Mouse (Mus musculus): ENCODE results near the gene Galp. TPM values are rescaled to one million over a fixed set of nuclear protein-coding genes. Genes with fewer than 3 reads are reported as not detected.
"Not testable (repeated sequence)": the region's sequence is repeated elsewhere in the genome, so short reads cannot be mapped to it uniquely, and the experiment has no call there.

The Galp gene
- polyA plus RNA-seq, 1 experiment from 2014 or later = not detected

DNA sequence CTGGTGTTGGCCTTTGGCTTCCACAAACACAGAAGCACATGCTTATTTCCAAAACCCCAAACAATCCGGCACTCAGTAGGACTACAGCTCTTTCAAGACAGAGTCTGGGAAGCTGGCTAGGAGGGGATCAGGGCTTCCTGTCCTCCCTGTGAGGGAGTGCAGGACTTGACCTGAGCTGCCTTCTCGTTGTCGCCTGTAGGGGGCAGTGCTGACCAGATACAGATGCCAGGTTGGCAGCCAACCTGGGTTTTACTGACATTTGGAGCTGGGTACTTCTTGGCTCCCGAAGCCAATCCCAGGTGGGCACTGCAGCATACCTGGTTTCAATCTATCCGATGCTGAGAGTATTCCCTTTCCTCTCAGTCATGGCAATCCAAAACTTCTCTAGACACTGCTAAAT lies 16.3 kb downstream of the Galp start:
- Histone ChIP-seq H3K9me3 (0 out of 2 replicates have a peak, but pooled peaks cover 3% of the 10 kb centered on the region), H3K9ac (replicated peaks) (no peak overlapping the region), H3K4me3 (replicated peaks) (no peak overlapping the region), H3K4me1 (replicated peaks) (no peaks in the 10 kb centered on the region), H3K27me3 (no peaks in the 10 kb centered on the region), H3K27ac (no peak overlapping the region), H3K4me2 (no peak overlapping the region), H3K36me3 (no peaks in the 10 kb centered on the region)
- 46% methylated on average over 5 of the region's 5 CpGs for WGBS
- no peak for ATAC-seq (ENCODE audit: insufficient number of reproducible peaks, insufficient read depth, low FRiP score, low TSS enrichment, low read depth)

- not testable (repeated sequence) for H3K4me3 ChIP-seq (replicated peaks); H3K27me3 ChIP-seq; H3K36me3 ChIP-seq; H3K9ac ChIP-seq (replicated peaks); H3K4me2 ChIP-seq; ATAC-seq (ENCODE audit: insufficient number of reproducible peaks, insufficient read depth, low FRiP score, low TSS enrichment, low read depth); H3K9me3 ChIP-seq; H3K4me1 ChIP-seq (replicated peaks); H3K27ac ChIP-seq
- WGBS = 75% methylated on average over 4 of the region's 4 CpGs
These were observed 17.8 kb downstream of the Galp start for GRCm38 (mm10) chr7:6214691-6215090.

- no peak for ATAC-seq (ENCODE audit: insufficient number of reproducible peaks, insufficient read depth, low FRiP score, low TSS enrichment, low read depth)
- H3K4me2 ChIP-seq = no peak overlapping the region
- H3K9me3 ChIP-seq = peaks cover 1% of the 10 kb centered on the region; the same call in 1 of the 2 replicates
- no peak overlapping the region for H3K27ac ChIP-seq
- WGBS = 50% methylated on average over 3 of the region's 3 CpGs
- no peak overlapping the region for H3K9ac ChIP-seq (replicated peaks)
- H3K4me3 ChIP-seq (replicated peaks) = no peak overlapping the region
- H3K27me3 ChIP-seq = no peaks in the 10 kb centered on the region
- H3K4me1 ChIP-seq (replicated peaks) = no peaks in the 10 kb centered on the region
- no peaks in the 10 kb centered on the region for H3K36me3 ChIP-seq
These were observed 23.3 kb downstream of the Galp start for GRCm38 (mm10) chr7:6220147-6220546.

DNA sequence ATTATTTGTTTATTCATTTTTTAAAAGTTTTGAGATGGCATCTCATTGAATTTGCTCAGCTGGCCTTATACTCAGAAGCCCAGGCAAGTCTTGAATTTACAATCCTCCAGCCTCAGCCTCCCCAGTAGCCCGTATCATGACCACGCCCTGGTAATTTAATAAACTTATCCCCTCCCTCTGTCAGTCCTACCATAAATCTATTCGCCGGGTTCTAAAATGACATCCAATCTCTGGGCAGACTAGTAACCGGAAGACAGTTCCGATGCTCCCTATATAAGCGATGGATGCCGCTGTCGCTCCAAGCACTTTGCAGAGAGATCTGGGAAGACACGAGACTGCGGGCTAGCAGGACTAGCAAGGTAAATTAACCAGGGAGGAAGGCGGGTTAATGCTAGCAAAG lies 25.1 kb downstream of the Galp start, which contains the start of gene Zscan5b:
Gene Zscan5b, plus strand, starts transcription at position 301 of the 400 bp plus-strand sequence.
- Histone ChIP-seq H3K4me2 (no peak within 1 kb of the TSS), H3K4me1 (replicated peaks) (no peaks in the 10 kb centered on the region), H3K36me3 (no peaks in the 10 kb centered on the region), H3K27ac (no peak within 1 kb of the TSS), H3K9me3 (no peaks in the 10 kb centered on the region; the same call in 1 of the 2 replicates), H3K4me3 (replicated peaks) (no peak within 1 kb of the TSS), H3K27me3 (no peaks in the 10 kb centered on the region), H3K9ac (replicated peaks) (no peak within 1 kb of the TSS)
- WGBS = 91% methylated on average over 12 of the region's 12 CpGs
- ATAC-seq (ENCODE audit: insufficient number of reproducible peaks, insufficient read depth, low FRiP score, low TSS enrichment, low read depth) = no peak

DNA sequence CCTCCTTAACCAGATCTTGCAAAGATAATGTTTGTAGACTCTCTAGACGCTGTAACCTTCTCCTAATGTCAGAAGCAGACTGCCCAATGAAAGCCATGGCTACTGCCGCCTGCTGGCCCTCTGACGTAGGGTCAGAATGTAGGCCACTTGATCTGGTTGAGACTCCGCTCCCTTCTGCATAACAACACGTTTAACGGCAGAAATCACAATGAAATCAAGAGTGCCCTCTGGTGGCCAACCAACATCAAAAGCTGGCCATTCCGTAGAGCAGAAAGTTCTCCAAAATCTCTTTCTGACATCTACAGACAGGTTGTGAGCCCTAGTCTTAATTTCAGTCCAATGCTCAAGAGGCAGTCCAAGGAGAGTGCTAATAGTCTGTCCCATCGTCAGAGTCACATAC lies 31.6 kb downstream of the Galp start:
- not testable (repeated sequence) for H3K4me3 ChIP-seq (replicated peaks); ATAC-seq (ENCODE audit: insufficient number of reproducible peaks, insufficient read depth, low FRiP score, low TSS enrichment, low read depth); H3K4me1 ChIP-seq (replicated peaks); H3K27me3 ChIP-seq; H3K9me3 ChIP-seq; H3K9ac ChIP-seq (replicated peaks); H3K4me2 ChIP-seq; H3K27ac ChIP-seq; H3K36me3 ChIP-seq
- 56% methylated on average over 8 of the region's 8 CpGs for WGBS

DNA sequence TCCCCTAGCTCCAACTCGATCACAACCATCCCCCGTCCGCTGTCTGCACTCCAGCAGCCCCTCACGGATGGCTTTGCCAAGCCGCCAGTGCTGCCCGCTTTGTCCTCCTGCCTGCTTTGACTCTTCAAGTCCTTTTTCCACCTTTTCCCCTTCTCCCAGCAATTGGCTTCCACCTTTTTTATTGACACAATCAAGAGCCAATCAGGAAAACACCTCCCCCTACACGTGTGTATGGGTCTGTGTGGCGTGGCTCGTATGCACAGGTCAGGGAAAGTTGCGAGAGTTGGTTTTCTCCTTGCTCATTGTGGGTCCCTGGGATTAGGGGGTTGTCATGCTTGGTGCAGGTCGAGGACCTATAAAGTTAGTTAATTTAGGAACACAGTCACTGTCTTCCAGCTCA lies 42.9 kb downstream of the Galp start:
- H3K27ac ChIP-seq = no peak overlapping the region
- no peak overlapping the region for H3K9ac ChIP-seq (replicated peaks)
- ATAC-seq (ENCODE audit: insufficient number of reproducible peaks, insufficient read depth, low FRiP score, low TSS enrichment, low read depth) = no peak
- 46% methylated on average over 11 of the region's 11 CpGs for WGBS
- H3K36me3 ChIP-seq = no peaks in the 10 kb centered on the region
- H3K4me3 ChIP-seq (replicated peaks) = no peak overlapping the region
- peaks cover 8% of the 10 kb centered on the region for H3K4me1 ChIP-seq (replicated peaks)
- peaks cover 2% of the 10 kb centered on the region; the same call in 1 of the 2 replicates for H3K27me3 ChIP-seq
- H3K9me3 ChIP-seq = no peaks in the 10 kb centered on the region
- H3K4me2 ChIP-seq = no peak overlapping the region

DNA sequence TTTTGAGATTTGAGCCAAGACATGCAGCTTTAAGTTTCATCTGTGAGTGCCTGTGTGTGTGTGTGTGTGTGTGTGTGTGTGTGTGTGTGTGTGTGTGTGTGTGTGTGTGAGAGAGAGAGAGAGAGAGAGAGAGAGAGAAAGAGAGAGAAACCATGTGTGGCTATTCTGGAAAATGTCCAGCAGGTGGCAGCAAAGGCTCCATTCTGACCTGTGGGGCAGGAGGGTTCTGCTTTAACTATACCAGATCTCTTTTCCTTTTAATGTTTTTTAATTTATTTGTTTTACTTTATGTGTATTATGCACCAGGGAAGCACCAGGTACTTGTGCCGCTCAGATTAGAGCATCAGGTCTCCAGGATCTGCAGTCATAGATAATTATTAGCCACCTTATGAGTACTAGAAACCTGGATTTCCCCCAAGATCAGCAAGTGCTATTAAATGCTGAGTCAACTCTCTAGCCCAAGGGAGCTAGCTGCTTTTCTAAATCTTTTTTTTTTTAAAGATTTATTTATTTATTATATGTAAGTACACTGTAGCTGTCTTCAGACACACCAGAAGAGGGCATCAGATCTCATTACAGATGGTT lies 44.0 kb downstream of the Galp start:
- H3K9me3 ChIP-seq; H3K4me3 ChIP-seq (replicated peaks); H3K27ac ChIP-seq; H3K27me3 ChIP-seq; H3K36me3 ChIP-seq; H3K9ac ChIP-seq (replicated peaks); H3K4me2 ChIP-seq; ATAC-seq (ENCODE audit: insufficient number of reproducible peaks, insufficient read depth, low FRiP score, low TSS enrichment, low read depth): not testable (repeated sequence)
- H3K4me1 ChIP-seq (replicated peaks) = peaks cover 11% of the 10 kb centered on the region
- WGBS = 21% methylated on average over 1 of the region's 1 CpGs

GRCm38 (mm10) chr7:6244361-6245292 lies 47.7 kb downstream of the Galp start:
- Histone ChIP-seq H3K9me3 (no peaks in the 10 kb centered on the region), H3K36me3 (no peaks in the 10 kb centered on the region), H3K4me2 (no peak overlapping the region), H3K4me3 (replicated peaks) (no peak overlapping the region), H3K27me3 (peaks cover 2% of the 10 kb centered on the region; the same call in 1 of the 2 replicates), H3K9ac (replicated peaks) (no peak overlapping the region), H3K4me1 (replicated peaks) (peaks cover 11% of the 10 kb centered on the region), H3K27ac (no peak overlapping the region)
- ATAC-seq (ENCODE audit: insufficient number of reproducible peaks, insufficient read depth, low FRiP score, low TSS enrichment, low read depth) = no peak
- WGBS = 15% methylated on average over 11 of the region's 11 CpGs

DNA sequence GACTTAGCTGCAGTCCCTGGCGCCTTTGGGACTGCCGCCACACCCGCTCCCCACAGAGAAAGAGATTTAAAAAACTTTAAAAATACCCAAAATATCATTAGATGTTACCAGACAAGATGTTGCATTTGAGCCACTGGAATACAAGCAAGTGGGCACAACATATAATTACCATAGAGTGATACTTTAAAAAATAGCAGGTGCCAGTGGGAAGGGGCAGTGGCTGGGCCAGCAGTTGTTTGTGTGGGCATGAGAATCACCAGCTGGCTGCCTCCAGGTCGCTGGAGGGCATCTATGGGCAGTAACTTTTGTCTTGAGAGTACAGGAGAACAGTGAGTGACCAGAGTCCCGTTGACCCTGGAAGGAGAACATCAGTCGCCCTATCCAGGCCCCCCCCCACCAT lies 55.5 kb downstream of the Galp start, which contains the start of gene Epp13:
Gene Epp13, plus strand, starts transcription at position 301 of the 400 bp plus-strand sequence.
- 90% methylated on average over 6 of the region's 6 CpGs for WGBS
- no peak for ATAC-seq (ENCODE audit: insufficient number of reproducible peaks, insufficient read depth, low FRiP score, low TSS enrichment, low read depth)

GRCm38 (mm10) chr7:6254451-6254850 lies 57.6 kb downstream of the Galp start:
- H3K4me1 ChIP-seq (replicated peaks) = no peaks in the 10 kb centered on the region
- no peak overlapping the region for H3K27ac ChIP-seq
- no peak overlapping the region for H3K4me3 ChIP-seq (replicated peaks)
- H3K36me3 ChIP-seq = no peaks in the 10 kb centered on the region
- no peaks in the 10 kb centered on the region for H3K9me3 ChIP-seq
- no peak for ATAC-seq (ENCODE audit: insufficient number of reproducible peaks, insufficient read depth, low FRiP score, low TSS enrichment, low read depth)
- no peak overlapping the region for H3K9ac ChIP-seq (replicated peaks)
- 92% methylated on average over 5 of the region's 5 CpGs for WGBS
- H3K4me2 ChIP-seq = no peak overlapping the region
- no peaks in the 10 kb centered on the region; the same call in 1 of the 2 replicates for H3K27me3 ChIP-seq

More for the DNA sequence above, 55.5 kb downstream of the Galp start, which contains the start of gene Epp13:
- H3K27me3 ChIP-seq = no peaks in the 10 kb centered on the region
- no peaks in the 10 kb centered on the region for H3K9me3 ChIP-seq
- no peak within 1 kb of the TSS for H3K4me3 ChIP-seq (replicated peaks)
- H3K4me1 ChIP-seq (replicated peaks) = no peaks in the 10 kb centered on the region
- no peak within 1 kb of the TSS for H3K27ac ChIP-seq
- H3K4me2 ChIP-seq = no peak within 1 kb of the TSS
- no peak within 1 kb of the TSS for H3K9ac ChIP-seq (replicated peaks)
- H3K36me3 ChIP-seq = no peaks in the 10 kb centered on the region

DNA sequence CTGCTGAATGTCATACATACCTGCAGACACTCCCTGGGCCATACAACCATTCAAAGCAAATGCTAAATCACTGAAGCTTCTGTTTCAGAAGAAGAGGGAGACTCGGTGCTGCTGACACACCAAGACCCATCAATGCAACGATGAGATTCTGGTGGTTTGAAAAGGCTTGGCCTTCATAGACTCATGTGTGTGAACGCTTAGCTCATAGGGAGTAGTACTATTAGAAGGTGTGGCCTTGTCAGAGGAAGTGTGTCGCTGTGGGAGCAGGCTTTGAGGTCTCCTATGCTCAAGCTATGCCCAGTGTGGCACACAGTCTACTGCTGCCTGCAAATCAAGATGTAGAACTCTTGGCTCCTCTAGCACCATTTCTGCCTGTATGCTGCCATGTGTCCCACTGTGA lies 60.5 kb downstream of the Galp start:
- H3K36me3 ChIP-seq = no peaks in the 10 kb centered on the region
- no peak for ATAC-seq (ENCODE audit: insufficient number of reproducible peaks, insufficient read depth, low FRiP score, low TSS enrichment, low read depth)
- no peaks in the 10 kb centered on the region; the same call in 1 of the 2 replicates for H3K27me3 ChIP-seq
- H3K4me3 ChIP-seq (replicated peaks) = no peak overlapping the region
- no peaks in the 10 kb centered on the region for H3K9me3 ChIP-seq
- H3K9ac ChIP-seq (replicated peaks) = no peak overlapping the region
- 91% methylated on average over 4 of the region's 4 CpGs for WGBS
- H3K4me1 ChIP-seq (replicated peaks) = no peaks in the 10 kb centered on the region
- H3K4me2 ChIP-seq = no peak overlapping the region
- H3K27ac ChIP-seq = no peak overlapping the region

Data from limb, embryonic 12.5 days (tissue).